Mouse (Mus musculus): ENCODE results near the gene Marveld1. TPM values are rescaled to one million over a fixed set of nuclear protein-coding genes. Genes with fewer than 3 reads are reported as not detected.

The Marveld1 gene
- 3.8 and 5.9 TPM in 2 replicates for total RNA-seq (2015; ENCODE audit: low replicate concordance)
- 3.2 and 5.3 TPM in 2 replicates for total RNA-seq (2017; ENCODE audit: low replicate concordance)

GRCm38 (mm10) chr19:42147170-42147768 lies at the start of gene Marveld1:
Gene Marveld1 (plus strand): TSS chr19:42147400.
- no peak for ATAC-seq (replicated peaks; ENCODE audit: low FRiP score, poor library complexity, severe bottlenecking)

GRCm38 (mm10) chr19:42099406-42099805 lies 47.8 kb upstream of the Marveld1 start:
- ATAC-seq (replicated peaks; ENCODE audit: low FRiP score, poor library complexity, severe bottlenecking): no peak

- no peak for ATAC-seq (replicated peaks; ENCODE audit: low FRiP score, poor library complexity, severe bottlenecking)
These were observed 42.5 kb upstream of the Marveld1 start for GRCm38 (mm10) chr19:42104681-42105080.

- no peak for ATAC-seq (replicated peaks; ENCODE audit: low FRiP score, poor library complexity, severe bottlenecking)
These were observed 31.3 kb upstream of the Marveld1 start for GRCm38 (mm10) chr19:42115783-42116335.

GRCm38 (mm10) chr19:42118142-42118541 lies 29.1 kb upstream of the Marveld1 start:
- no peak for ATAC-seq (replicated peaks; ENCODE audit: low FRiP score, poor library complexity, severe bottlenecking)

GRCm38 (mm10) chr19:42118596-42118995 lies 28.6 kb upstream of the Marveld1 start:
- ATAC-seq (replicated peaks; ENCODE audit: low FRiP score, poor library complexity, severe bottlenecking): no peak

GRCm38 (mm10) chr19:42120451-42120850 lies 26.7 kb upstream of the Marveld1 start:
- no peak for ATAC-seq (replicated peaks; ENCODE audit: low FRiP score, poor library complexity, severe bottlenecking)

GRCm38 (mm10) chr19:42124684-42125083 lies 22.5 kb upstream of the Marveld1 start:
- ATAC-seq (replicated peaks; ENCODE audit: low FRiP score, poor library complexity, severe bottlenecking): no peak

GRCm38 (mm10) chr19:42125501-42126218 lies 21.5 kb upstream of the Marveld1 start:
- no peak for ATAC-seq (replicated peaks; ENCODE audit: low FRiP score, poor library complexity, severe bottlenecking)

- ATAC-seq (replicated peaks; ENCODE audit: low FRiP score, poor library complexity, severe bottlenecking): no peak
These were observed 21.0 kb upstream of the Marveld1 start for GRCm38 (mm10) chr19:42126219-42126605.

- ATAC-seq (replicated peaks; ENCODE audit: low FRiP score, poor library complexity, severe bottlenecking): no peak
These were observed 20.2 kb upstream of the Marveld1 start for GRCm38 (mm10) chr19:42127024-42127423.

GRCm38 (mm10) chr19:42128052-42128740 lies 19.0 kb upstream of the Marveld1 start:
- no peak for ATAC-seq (replicated peaks; ENCODE audit: low FRiP score, poor library complexity, severe bottlenecking)

- peak; percentile 91 for ATAC-seq (replicated peaks; ENCODE audit: low FRiP score, poor library complexity, severe bottlenecking)
These were observed 18.3 kb upstream of the Marveld1 start, which contains the start of gene Avpi1 for GRCm38 (mm10) chr19:42128787-42129508. Gene Avpi1 (minus strand): TSS chr19:42129059.

- ATAC-seq (replicated peaks; ENCODE audit: low FRiP score, poor library complexity, severe bottlenecking): no peak
These were observed 17.5 kb upstream of the Marveld1 start for GRCm38 (mm10) chr19:42129509-42130293.

- no peak for ATAC-seq (replicated peaks; ENCODE audit: low FRiP score, poor library complexity, severe bottlenecking)
These were observed 16.9 kb upstream of the Marveld1 start for GRCm38 (mm10) chr19:42130294-42130606.

- no peak for ATAC-seq (replicated peaks; ENCODE audit: low FRiP score, poor library complexity, severe bottlenecking)
These were observed 16.1 kb upstream of the Marveld1 start for GRCm38 (mm10) chr19:42131101-42131500.

- no peak for ATAC-seq (replicated peaks; ENCODE audit: low FRiP score, poor library complexity, severe bottlenecking)
These were observed 12.1 kb upstream of the Marveld1 start for GRCm38 (mm10) chr19:42135070-42135469.

- no peak for ATAC-seq (replicated peaks; ENCODE audit: low FRiP score, poor library complexity, severe bottlenecking)
These were observed 11.1 kb upstream of the Marveld1 start for GRCm38 (mm10) chr19:42136126-42136525.

- no peak for ATAC-seq (replicated peaks; ENCODE audit: low FRiP score, poor library complexity, severe bottlenecking)
These were observed 10.0 kb upstream of the Marveld1 start for GRCm38 (mm10) chr19:42137167-42137672.
